Mouse (Mus musculus) erythroid progenitor cell, adult 5-6 weeks (primary cell): ENCODE data around the gene Srgap1. TPM values are rescaled to one million over a fixed set of nuclear protein-coding genes. Genes with fewer than 3 reads are reported as not detected.
A peak's percentile ranks its signal among the peaks of the same experiment; 100 is the strongest.
"Not testable (repeated sequence)": the region's sequence is repeated elsewhere in the genome, so short reads cannot be mapped to it uniquely, and the experiment has no call there.

ENCODE experiments used
- ATAC-seq: replicated peaks from 2 replicates; pipeline ENCODE4 v1.8.0; 2016; ENCODE audit warnings: moderate number of reproducible peaks, mild to moderate bottlenecking, moderate TSS enrichment, inconsistent platforms; ENCODE audit not compliant: poor library complexity, low FRiP score, severe bottlenecking
- total RNA-seq, 2 experiments: library from RNA; stranded (forward) in 1 of 2; stranded (reverse) in 1 of 2; fragments of 150-400 nt in 1 of 2; fragments of 186-747, 209-891 nt in 1 of 2; gene quantifications; 2 replicates each; pipeline versions ENCODE4 v1.2.3 to v1.2.4; 2015 to 2017; ENCODE audit warnings: low replicate concordance in 2 of 2

The Srgap1 gene
- total RNA-seq, 2 experiments from 2014 or later: not detected

DNA sequence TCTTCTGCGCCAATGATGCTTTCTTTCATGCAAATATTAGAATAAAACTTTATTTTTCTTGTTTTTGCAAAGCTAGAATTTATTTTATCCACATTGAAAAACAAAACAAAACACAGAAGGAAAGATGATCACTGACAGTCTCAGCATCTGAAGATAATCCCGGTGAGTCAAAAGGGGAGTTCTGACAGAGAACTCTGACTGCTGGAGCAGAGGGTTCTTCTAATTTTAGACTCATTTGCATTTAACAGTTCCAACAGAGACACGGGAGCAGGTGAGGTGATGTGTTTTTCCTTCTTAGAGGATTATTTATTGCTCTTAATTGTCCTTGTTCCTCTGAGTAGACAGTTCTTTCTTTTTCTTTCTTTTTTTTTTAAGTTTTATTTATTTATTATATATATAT is 271.1 kb downstream of the Srgap1 start:
- no peak for ATAC-seq

- ATAC-seq: no peak
Measured at GRCm38 (mm10) chr10:121773813-121774212, 273.3 kb downstream of the Srgap1 start.

- no peak for ATAC-seq
Measured at GRCm38 (mm10) chr10:121770624-121771577, 276.2 kb downstream of the Srgap1 start.

DNA sequence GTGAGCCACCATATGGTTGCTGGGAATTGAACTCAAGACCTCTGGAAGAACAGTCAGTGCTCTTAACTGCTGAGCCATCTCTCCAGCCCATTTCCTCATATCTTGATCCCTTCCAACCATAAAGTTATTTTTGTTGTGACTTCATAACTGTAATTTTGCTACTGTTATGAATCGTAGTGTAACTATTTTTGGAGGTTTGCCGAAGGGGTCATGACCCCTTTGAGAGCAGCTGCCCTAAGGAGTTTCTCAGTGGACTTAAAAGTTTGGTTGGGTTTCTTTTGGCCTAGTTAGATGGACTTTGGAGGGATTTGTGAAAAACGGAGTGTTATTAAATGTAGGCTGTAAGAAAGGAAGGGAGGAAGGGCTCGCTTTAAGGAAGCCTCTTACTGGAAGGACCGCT is 277.4 kb downstream of the Srgap1 start:
- ATAC-seq: no peak

DNA sequence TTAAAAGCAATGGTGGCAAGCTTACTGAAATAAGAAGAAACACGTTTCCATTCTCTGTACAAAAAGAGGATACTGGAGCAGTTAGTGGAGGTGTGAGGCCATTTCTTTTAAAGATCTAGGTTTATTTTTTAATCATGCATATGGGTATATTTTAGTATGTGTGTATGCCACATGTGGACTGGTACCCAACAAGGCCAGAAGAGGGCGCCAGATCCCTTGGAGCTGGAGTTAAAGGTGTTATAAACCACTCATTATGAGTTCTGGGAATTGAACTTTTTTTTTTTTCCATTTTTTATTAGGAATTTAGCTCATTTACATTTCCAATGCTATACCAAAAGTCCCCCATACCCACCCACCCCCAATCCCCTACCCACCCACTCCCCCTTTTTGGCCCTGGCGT is 279.8 kb downstream of the Srgap1 start:
- ATAC-seq: not testable (repeated sequence)

GRCm38 (mm10) chr10:121765174-121766057 is 281.7 kb downstream of the Srgap1 start:
- ATAC-seq: no peak

GRCm38 (mm10) chr10:121764469-121765173 is 282.5 kb downstream of the Srgap1 start:
- ATAC-seq: no peak

- ATAC-seq: no peak; the same call in 1 of the 2 replicates
Measured at GRCm38 (mm10) chr10:121763191-121763590, 283.9 kb downstream of the Srgap1 start.

DNA sequence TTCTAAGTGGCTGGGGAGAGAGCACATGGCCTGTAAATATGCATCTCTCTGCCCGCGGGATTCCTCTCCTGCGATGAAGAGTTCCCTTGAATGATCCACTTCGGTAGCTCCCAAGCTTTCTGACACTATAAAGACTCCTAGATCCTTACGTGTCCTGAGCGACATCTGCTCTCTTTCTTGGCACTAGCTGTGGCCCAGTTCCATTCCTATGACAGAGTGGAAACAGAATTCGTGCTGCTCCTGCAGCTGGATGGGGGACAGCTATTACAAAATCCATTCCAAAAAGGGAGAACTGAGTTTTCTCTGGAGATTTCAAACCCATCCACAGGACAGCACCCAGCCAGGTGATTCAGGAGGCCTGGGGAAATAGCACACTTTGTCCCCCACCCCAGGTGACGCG is 285.0 kb downstream of the Srgap1 start:
- no peak for ATAC-seq

DNA sequence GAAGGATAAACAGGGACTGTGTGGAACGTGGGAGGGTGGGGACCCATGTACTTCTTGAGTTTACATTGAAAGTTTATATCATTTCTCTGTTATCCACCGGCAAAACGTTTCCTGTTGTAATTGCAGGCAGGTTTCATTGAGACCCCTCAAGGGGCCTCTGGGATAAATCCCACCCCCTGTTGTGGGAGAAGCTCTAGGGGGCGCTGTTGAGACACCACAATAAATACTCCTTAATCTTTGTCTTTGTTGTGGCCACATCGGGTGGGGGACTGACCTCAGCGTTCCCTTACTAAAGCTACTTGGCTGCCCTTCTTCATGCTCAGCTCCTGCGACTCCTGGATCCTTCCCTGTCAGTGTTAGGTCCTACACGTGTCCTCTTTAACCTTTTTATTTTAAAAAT is 288.0 kb downstream of the Srgap1 start:
- ATAC-seq: no peak

DNA sequence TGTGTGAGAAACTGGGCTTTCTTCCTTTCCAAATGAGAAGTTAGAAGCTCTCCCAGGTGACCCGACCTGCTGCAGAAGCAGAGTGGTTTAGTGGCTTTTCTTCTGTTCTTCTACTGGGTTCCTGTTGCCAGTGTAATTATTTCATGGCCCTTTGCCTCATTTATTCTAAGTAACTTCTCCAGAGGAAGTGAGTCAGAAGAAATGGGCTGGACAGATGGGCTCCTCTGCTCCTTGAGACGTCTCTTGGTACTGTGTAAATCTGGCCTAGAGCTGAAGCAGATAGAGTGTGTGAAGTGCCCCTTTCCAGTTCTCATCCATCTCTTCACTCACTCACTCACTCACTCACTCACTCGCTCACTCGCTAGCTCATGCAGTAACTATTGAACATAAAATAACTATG is 290.4 kb downstream of the Srgap1 start:
- ATAC-seq: no peak

DNA sequence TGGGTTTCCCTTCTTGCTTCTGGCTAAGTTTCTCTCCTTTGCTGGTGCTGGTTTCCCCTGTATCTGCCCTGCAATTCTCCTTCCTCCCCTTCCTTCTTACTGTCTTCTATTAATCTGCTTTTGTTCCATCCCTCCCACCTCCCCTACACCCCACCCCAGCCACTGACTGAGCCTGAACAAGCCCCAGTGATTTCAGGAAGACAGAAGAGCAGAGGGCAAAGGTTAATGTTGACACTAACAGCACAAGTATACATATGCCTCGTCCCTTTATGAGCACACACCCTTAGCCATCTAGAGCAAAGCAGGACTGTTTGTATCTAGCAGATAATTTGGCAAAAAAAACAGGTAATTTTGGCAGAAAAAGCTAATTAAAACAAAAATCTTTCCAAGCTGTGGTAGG is 291.3 kb downstream of the Srgap1 start:
- no peak for ATAC-seq

- ATAC-seq: no peak
Measured at GRCm38 (mm10) chr10:121754237-121754636, 292.9 kb downstream of the Srgap1 start.

GRCm38 (mm10) chr10:121750175-121750574 is 296.9 kb downstream of the Srgap1 start:
- ATAC-seq: no peak

DNA sequence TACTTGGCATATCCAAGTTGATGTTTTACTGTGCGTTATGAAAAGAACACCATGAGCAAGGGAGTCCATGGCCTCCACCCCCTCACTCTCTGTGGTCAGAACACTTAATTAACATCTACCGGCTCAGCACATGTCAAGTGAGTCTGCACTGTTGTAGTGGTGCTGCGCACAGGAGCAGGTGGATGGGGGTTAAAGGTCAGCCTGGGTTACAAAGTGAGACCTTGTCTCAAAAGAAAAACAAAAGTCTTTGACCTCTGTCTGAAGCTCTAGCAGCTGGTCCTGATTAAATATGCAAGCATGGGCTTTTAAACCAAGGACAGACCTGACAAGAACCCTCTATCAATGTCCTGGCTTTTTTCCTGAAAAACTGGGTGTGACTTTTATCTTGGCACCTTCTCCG is 304.8 kb downstream of the Srgap1 start:
- ATAC-seq: no peak

DNA sequence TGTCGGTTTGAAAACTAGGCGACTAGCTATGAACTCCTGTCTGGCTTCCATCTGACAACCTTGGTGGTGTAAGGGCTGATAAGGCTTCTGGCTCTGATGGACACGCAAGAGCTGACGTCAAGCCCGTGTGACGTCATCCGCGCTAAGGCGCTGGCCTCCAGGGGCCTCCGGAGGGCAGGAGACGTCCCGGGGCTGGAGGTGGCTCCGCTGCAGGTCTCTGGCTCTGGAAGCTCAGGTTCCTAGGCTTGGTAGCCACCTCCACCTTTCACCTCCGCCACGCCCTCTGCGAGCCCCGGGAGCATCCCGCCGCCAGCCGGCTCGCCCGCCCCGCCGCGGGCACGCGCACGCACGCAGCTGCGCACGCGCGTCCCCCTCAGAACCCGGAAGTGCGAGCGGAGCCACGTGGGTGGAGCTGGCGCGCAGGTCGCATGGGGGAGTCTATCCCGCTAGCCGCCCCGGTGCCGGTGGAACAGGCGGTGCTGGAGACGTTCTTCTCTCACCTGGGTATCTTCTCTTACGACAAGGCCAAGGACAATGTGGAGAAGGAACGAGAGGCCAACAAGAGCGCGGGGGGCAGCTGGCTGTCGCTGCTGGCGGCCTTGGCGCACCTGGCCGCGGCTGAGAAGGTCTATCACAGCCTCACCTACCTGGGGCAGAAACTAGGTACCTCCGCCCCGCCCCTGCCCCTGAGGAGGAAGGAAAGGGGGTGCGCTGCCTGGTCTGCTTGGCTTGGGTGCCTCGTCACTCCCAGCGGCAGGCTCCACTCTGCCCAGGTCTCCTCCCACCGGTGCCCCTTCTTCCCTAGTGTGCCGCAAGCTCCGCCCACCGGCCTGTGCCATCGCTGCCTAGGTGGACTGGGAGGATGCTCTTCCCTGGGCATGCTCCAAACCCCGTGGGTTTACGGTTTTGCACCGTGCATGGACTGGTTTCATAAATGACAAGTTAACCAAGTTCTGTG is 307.3 kb downstream of the Srgap1 start, which contains the start of gene BC048403:
TSS of gene BC048403 (plus strand) at position 390 of the 958 bp plus-strand sequence.
- peak; percentile 93 for ATAC-seq

DNA sequence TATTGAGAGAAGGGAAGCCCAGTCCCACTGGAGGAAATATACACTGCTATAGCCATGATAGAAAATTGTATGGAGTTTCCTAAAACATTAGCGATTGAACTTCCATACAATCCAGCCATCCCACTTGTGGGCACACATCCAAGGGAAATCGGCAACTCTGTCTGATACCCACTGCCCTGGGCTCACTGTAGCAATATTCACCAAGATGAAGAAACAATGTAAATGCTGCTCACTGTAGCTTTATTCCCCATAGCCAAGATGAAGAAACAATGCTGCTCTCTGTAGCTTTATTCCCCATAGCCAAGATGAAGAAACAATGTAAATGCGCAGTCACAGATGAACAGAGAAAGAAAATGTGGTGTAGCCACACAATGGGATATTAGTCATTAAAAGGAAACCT is 309.9 kb downstream of the Srgap1 start:
- ATAC-seq: no peak

DNA sequence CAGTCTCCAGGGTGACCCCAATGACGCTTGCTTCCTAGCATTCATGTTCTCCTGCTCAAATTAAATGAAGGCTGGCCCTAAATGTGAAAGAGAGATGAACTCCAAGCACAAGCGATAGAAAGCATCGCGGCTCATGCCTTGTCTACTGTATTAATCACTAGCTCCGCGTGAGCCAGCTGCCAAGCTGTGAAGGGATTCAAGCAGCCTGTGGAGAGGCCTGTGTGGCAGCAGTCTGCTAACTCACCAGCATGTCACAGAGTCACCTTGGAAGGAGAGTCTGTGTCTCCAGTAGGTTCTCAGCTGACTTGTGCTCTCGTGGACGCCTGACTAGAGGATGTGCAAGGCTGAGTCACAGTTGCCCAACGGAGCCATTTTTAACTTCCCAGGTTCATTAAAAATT is 314.6 kb downstream of the Srgap1 start:
- ATAC-seq: no peak
